Mouse (Mus musculus) heart, embryonic 11.5 days (tissue): ENCODE measurements around the gene Ccn5. TPM values are rescaled to one million over a fixed set of nuclear protein-coding genes. Genes with fewer than 3 reads are reported as not detected.

Source experiments
- ATAC-seq: fragments of 200-750 bp; cut with Nextera tagmentation; replicated peaks from 2 replicates; pipeline ENCODE4 v1.8.0; 2017; ENCODE audit warnings: moderate library complexity; ENCODE audit not compliant: insufficient number of reproducible peaks, low FRiP score, low TSS enrichment
- H3K27ac ChIP-seq: fragments of 300-500 bp; sonication (generic); 2 replicates; pipeline ENCODE4 v1.5.1; 2014; ENCODE audit warnings: mild to moderate bottlenecking, low read depth, low read length
- H3K27me3 ChIP-seq: fragments of 300-500 bp; sonication (generic); 2 replicates; pipeline ENCODE4 v1.6.1; 2014; ENCODE audit warnings: mild to moderate bottlenecking, low read length, mixed read lengths; ENCODE audit not compliant: control insufficient read depth, insufficient read depth
- H3K36me3 ChIP-seq: fragments of 300-500 bp; sonication (generic); 2 replicates; pipeline ENCODE4 v1.6.1; 2014; ENCODE audit warnings: mild to moderate bottlenecking, low read length, moderate library complexity, mixed read lengths; ENCODE audit not compliant: control insufficient read depth, insufficient read depth
- H3K4me1 ChIP-seq: fragments of 300-500 bp; sonication (generic); 2 replicates; pipeline ENCODE4 v1.6.1; 2014; ENCODE audit warnings: low read length; ENCODE audit not compliant: control insufficient read depth, insufficient read depth
- H3K4me2 ChIP-seq: fragments of 300-500 bp; sonication (generic); 2 replicates; pipeline ENCODE4 v1.6.1; 2014; ENCODE audit warnings: mild to moderate bottlenecking, moderate library complexity
- H3K4me3 ChIP-seq: fragments of 300-500 bp; sonication (generic); 2 replicates; pipeline ENCODE4 v1.5.1; 2014; ENCODE audit warnings: low read depth, low read length
- H3K9ac ChIP-seq: fragments of 300-500 bp; sonication (generic); 2 replicates; pipeline ENCODE4 v1.6.1; 2014; ENCODE audit warnings: mild to moderate bottlenecking, low read depth, low read length, moderate library complexity
- H3K9me3 ChIP-seq: fragments of 300-500 bp; sonication (generic); replicated peaks from 2 replicates; pipeline ENCODE4 v1.6.1; 2016; ENCODE audit warnings: low read length; ENCODE audit not compliant: control insufficient read depth
- WGBS: fragments of 180-500 bp; shearing (Covaris S2); extraction: QIAGEN DNeasy Blood & Tissue Kit; methylation state at CpG from one replicate; pipeline ENCODE4 v1.1.7; 2014; ENCODE audit not compliant: insufficient replicate concordance; 5-methylcytosine and 5-hydroxymethylcytosine counted together
- polyA plus RNA-seq: library from polyadenylated mRNA; unstranded; fragments of >200 nt; fragmentation: Nextera tagmentation; extraction: Ambion mirVana; gene quantifications from 2 replicates; pipeline ENCODE4 v1.2.1, GENCODE M21; 2014

Gene Ccn5
- polyA plus RNA-seq: 0.14 and 0.17 TPM in 2 replicates

DNA sequence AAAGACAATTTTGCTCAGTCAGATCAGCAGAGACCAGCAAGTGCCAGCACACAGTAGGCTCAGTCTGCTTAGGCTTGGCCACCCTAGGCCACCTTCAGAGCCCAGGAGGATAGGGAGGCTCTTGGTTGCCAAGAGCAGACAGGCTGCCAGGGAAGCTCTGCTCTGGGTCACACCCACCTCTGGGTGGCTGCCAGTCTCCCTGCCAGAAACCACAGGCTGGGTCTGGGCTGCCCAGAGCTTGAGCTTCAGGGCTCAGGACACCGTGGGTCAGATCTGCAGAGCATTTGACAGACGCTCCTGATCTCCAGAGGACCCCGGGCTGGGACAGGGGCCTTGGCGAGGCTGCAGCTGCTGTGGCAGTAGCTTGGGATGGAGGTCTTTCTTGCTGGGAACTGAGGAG is at the start of gene Ccn5:
Gene Ccn5 (plus strand): TSS at position 255 of the 400 bp plus-strand sequence.
- 67% methylated on average over 4 of the region's 4 CpGs for WGBS
- Histone ChIP-seq H3K4me2 (no peak within 1 kb of the TSS), H3K4me3 (no peak within 1 kb of the TSS), H3K9ac (no peak within 1 kb of the TSS), H3K27me3 (no peaks in the 10 kb centered on the region), H3K4me1 (no peaks in the 10 kb centered on the region; the same call in 1 of the 2 replicates), H3K36me3 (no peaks in the 10 kb centered on the region), H3K27ac (no peak within 1 kb of the TSS), H3K9me3 (no peaks in the 10 kb centered on the region)
- ATAC-seq: no peak

DNA sequence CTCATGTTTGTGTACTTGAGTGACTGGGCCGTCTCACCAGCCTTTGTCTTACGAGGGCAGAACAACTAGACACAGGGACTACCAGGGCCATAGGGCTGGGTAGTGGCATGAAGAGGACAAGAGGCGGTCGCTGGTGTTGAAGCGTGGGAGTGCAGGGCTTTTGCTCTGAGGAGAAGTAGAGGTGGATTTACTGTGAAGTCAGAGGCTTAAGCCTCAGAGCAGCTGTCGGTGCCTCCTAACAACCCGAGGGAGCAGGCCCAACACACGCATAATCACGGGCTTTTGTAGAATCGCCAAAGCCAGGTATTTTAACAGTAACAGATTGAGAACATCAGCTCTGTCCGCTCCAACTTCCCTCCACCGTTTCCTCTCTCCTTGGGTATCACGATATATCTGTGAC is 44.0 kb upstream of the Ccn5 start:
- H3K36me3 ChIP-seq: no peaks in the 10 kb centered on the region
- H3K9ac ChIP-seq: no peak overlapping the region
- WGBS: 16% methylated on average over 13 of the region's 13 CpGs
- H3K27ac ChIP-seq: no peak overlapping the region
- no peak overlapping the region for H3K4me3 ChIP-seq
- peaks cover 6% of the 10 kb centered on the region for H3K27me3 ChIP-seq
- no peak for ATAC-seq
- no peaks in the 10 kb centered on the region for H3K9me3 ChIP-seq
- H3K4me2 ChIP-seq: no peak overlapping the region
- H3K4me1 ChIP-seq: no peaks in the 10 kb centered on the region

DNA sequence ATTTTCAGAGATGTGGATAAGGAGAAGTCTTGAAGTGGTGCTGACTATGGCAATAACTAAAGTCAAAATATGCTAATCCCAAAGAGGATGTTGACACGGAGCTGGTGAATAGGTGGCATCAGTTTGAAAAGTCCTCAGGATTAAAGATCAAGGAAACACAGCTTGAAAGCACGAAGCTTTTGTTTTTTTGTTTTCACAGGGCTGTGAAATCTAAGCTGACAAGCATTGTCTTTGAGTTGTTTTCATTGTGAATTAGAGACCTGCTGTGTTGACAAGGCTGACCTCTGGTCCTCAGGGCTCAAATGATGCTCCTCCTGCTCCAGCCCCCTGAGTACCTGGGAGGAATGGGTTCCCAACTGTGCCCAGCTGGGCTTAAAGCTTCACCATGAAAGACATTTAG is 43.6 kb upstream of the Ccn5 start:
- H3K36me3 ChIP-seq: no peaks in the 10 kb centered on the region
- H3K9me3 ChIP-seq: no peaks in the 10 kb centered on the region
- no peak for ATAC-seq
- H3K9ac ChIP-seq: no peak overlapping the region
- H3K27me3 ChIP-seq: peaks cover 6% of the 10 kb centered on the region
- no peak overlapping the region for H3K27ac ChIP-seq
- H3K4me3 ChIP-seq: no peak overlapping the region
- H3K4me2 ChIP-seq: no peak overlapping the region
- H3K4me1 ChIP-seq: no peaks in the 10 kb centered on the region
- 1% methylated on average over 2 of the region's 2 CpGs for whole genome bisulfite sequencing

GRCm38 (mm10) chr2:163778896-163779295 is 41.8 kb upstream of the Ccn5 start:
- peaks cover 6% of the 10 kb centered on the region for H3K27me3 ChIP-seq
- H3K27ac ChIP-seq: no peak overlapping the region
- H3K4me3 ChIP-seq: no peak overlapping the region
- 77% methylated on average over 4 of the region's 4 CpGs for WGBS
- no peak overlapping the region for H3K9ac ChIP-seq
- H3K4me2 ChIP-seq: no peak overlapping the region
- ATAC-seq: no peak
- H3K36me3 ChIP-seq: no peaks in the 10 kb centered on the region
- no peaks in the 10 kb centered on the region for H3K4me1 ChIP-seq
- no peaks in the 10 kb centered on the region for H3K9me3 ChIP-seq

DNA sequence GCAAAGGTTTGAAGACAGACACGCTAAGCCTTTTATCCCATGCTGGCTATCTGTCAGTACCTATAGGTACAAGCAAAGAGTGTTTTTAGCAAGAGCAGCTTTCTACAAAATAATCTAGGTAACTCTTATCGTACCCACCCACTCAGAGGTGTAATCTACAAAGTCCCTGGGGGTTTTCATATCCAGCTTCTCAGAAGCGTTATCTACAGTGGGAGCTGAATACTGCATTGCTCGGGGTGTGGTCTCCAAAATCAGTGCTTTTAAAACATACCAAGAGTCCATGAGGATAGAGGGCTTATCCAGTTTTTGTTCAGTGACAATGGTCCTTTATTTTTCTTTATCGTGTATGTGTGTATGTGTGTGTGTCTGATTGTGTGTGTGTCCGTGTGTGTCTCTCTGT is 37.3 kb upstream of the Ccn5 start:
- ATAC-seq: no peak
- no peaks in the 10 kb centered on the region for H3K9me3 ChIP-seq
- no peak overlapping the region for H3K4me3 ChIP-seq
- no peak overlapping the region for H3K9ac ChIP-seq
- no peak overlapping the region for H3K27ac ChIP-seq
- WGBS: 66% methylated on average over 6 of the region's 6 CpGs
- no peaks in the 10 kb centered on the region for H3K4me1 ChIP-seq
- peaks cover 3% of the 10 kb centered on the region for H3K27me3 ChIP-seq
- no peak overlapping the region for H3K4me2 ChIP-seq
- no peaks in the 10 kb centered on the region for H3K36me3 ChIP-seq

- WGBS: 43% methylated on average over 4 of the region's 4 CpGs
- no peaks in the 10 kb centered on the region for H3K4me1 ChIP-seq
- no peak overlapping the region for H3K27ac ChIP-seq
- no peak for ATAC-seq
- peaks cover 3% of the 10 kb centered on the region; the same call in 1 of the 2 replicates for H3K27me3 ChIP-seq
- no peak overlapping the region for H3K9ac ChIP-seq
- H3K36me3 ChIP-seq: no peaks in the 10 kb centered on the region
- no peak overlapping the region for H3K4me2 ChIP-seq
- no peak overlapping the region for H3K4me3 ChIP-seq
- no peaks in the 10 kb centered on the region for H3K9me3 ChIP-seq
Measured at GRCm38 (mm10) chr2:163783901-163784300, 36.8 kb upstream of the Ccn5 start.

GRCm38 (mm10) chr2:163787086-163787485 is 33.6 kb upstream of the Ccn5 start:
- no peak for ATAC-seq
- WGBS: 80% methylated on average over 6 of the region's 6 CpGs
- Histone ChIP-seq H3K4me1 (no peaks in the 10 kb centered on the region), H3K27ac (no peak overlapping the region), H3K4me3 (no peak overlapping the region), H3K9me3 (no peaks in the 10 kb centered on the region), H3K9ac (no peak overlapping the region), H3K27me3 (no peaks in the 10 kb centered on the region), H3K4me2 (no peak overlapping the region), H3K36me3 (no peaks in the 10 kb centered on the region)

DNA sequence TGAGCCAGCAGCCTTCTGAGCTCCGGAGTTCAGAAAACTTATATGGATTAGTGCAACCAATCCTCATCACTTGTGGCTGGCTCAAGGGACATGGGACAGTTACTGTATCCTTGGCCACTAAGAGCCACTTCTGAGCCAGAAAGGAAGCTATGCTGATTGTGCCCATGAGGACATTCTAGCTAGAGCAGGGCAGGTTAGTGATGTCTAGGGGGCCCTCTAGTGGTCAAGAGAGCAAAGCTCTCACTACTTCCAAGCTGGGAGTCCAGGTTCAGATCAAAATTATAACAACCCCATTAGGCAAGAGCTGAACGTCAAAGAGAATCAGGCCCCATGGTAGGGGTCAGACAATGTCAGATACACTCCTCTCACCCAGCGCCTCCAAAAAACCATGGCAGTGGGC is 33.0 kb upstream of the Ccn5 start:
- H3K36me3 ChIP-seq: no peaks in the 10 kb centered on the region
- H3K4me3 ChIP-seq: no peak overlapping the region
- H3K4me2 ChIP-seq: no peak overlapping the region
- no peaks in the 10 kb centered on the region for H3K9me3 ChIP-seq
- H3K27ac ChIP-seq: no peak overlapping the region
- ATAC-seq: no peak
- no peak overlapping the region for H3K9ac ChIP-seq
- WGBS: 44% methylated on average over 3 of the region's 3 CpGs
- H3K27me3 ChIP-seq: no peaks in the 10 kb centered on the region
- no peaks in the 10 kb centered on the region for H3K4me1 ChIP-seq

DNA sequence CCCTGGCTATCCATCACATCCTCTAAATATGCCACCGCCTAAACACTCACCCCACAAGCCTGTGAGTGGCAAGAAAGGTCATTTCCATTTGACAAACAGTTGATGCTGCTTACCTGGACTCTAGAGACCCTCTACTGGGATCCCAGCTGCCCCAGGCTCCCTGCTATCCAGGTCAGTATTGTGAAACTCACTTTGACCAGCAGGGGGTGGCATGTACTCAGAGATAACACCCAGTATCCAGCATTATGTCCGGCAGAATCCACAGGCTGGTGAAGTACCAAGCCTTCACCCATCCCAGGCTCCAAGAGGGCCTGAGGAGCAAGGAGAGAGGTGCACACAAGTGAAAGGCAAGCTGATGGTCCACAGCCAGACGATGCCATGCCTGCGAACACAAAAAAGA is 32.2 kb upstream of the Ccn5 start:
- Histone ChIP-seq H3K4me3 (no peak overlapping the region), H3K36me3 (no peaks in the 10 kb centered on the region), H3K27ac (no peak overlapping the region), H3K9ac (no peak overlapping the region), H3K4me2 (no peak overlapping the region), H3K9me3 (no peaks in the 10 kb centered on the region), H3K4me1 (no peaks in the 10 kb centered on the region), H3K27me3 (no peaks in the 10 kb centered on the region)
- no peak for ATAC-seq
- 70% methylated on average over 4 of the region's 4 CpGs for WGBS
